Mouse (Mus musculus) cortical plate, adult 2 months (tissue): ENCODE results near the gene 6430531B16Rik. TPM values are rescaled to one million over a fixed set of nuclear protein-coding genes. Genes with fewer than 3 reads are reported as not detected.

ENCODE experiments used
- H3K27ac ChIP-seq: fragments of 200-500 bp; 2 replicates; pipeline ENCODE4 v1.5.1; 2012; ENCODE audit warnings: low read length, control low read depth, inconsistent platforms; ENCODE audit not compliant: insufficient read depth
- H3K4me1 ChIP-seq: fragments of 200-500 bp; 2 replicates; pipeline ENCODE4 v1.6.1; 2011; ENCODE audit warnings: low read length; ENCODE audit not compliant: control insufficient read depth, insufficient read depth
- H3K4me3 ChIP-seq: fragments of 200-500 bp; 2 replicates; pipeline ENCODE4 v1.5.1; 2011; ENCODE audit warnings: mild to moderate bottlenecking, low read length, control low read depth; ENCODE audit not compliant: insufficient read depth
- CTCF ChIP-seq: fragments of 200-500 bp; IDR thresholded peaks from 2 replicates; pipeline ENCODE4 v1.5.1; 2011; ENCODE audit warnings: mild to moderate bottlenecking, control low read depth, low read length; ENCODE audit not compliant: insufficient read depth; ENCODE audit errors: extremely low read depth
- POLR2A ChIP-seq: fragments of 200-500 bp; IDR thresholded peaks from 2 replicates; pipeline ENCODE4 v1.6.1; 2011; ENCODE audit warnings: mild to moderate bottlenecking, low read length, control low read depth; ENCODE audit not compliant: insufficient read depth; ENCODE audit errors: extremely low read depth
- polyA plus RNA-seq: library from polyadenylated mRNA; depleted of rRNA; stranded (reverse); fragments of >200 nt; gene quantifications from 2 replicates; pipeline ENCODE4 v1.2.3, GENCODE M21; 2012

Gene 6430531B16Rik
- polyA plus RNA-seq, 1 experiment, result 1.3 TPM

DNA sequence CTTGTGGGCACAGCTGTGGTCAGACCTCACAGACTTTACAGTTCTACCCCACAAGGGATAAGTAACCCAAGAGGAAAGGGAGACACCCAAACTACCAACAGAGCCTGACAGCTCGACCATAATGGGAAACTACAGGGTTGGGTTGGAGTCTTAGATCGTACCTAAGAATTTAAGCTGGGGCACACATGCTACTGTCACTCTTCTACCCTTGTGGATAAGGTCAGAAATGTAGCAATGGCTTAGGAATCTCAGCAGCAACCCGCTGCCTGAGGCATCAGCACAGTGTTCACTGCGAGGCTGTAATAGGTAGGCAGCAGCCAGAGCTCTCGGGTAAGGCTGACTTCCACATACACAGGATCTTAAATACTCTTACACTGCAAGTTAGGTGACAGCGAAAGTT is 15.0 kb upstream of the 6430531B16Rik start:
- Histone ChIP-seq H3K4me3 (no peak overlapping the region), H3K27ac (no peak overlapping the region), H3K4me1 (peaks cover 5% of the 10 kb centered on the region)
- no peak for TF ChIP-seq POLR2A
- no peak for TF ChIP-seq CTCF

DNA sequence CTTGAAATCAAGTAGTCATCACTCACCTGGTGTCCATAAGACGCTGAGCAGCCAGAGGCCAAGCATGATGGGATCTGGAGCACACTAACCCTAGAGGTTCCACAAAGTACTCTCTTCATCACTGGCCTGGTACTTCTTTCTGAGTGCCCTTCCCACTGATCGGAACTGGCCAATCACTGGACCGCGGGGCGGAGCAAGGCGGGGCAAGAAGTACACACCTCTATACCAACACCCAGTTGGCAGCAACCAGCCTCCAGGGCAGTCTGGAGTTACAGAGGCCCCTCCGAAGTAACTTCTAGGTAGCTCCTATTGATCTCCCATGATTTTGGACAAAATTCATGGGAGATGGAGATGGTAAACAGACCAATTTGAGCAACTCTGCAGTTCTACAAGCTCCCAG is 13.9 kb upstream of the 6430531B16Rik start, which contains the start of gene Adam8:
TSS of gene Adam8 (minus strand) at position 157 of the 400 bp plus-strand sequence.
- H3K27ac ChIP-seq, result no peak within 1 kb of the TSS
- no peak within 1 kb of the TSS for H3K4me3 ChIP-seq
- TF ChIP-seq POLR2A (no peak), CTCF (no peak)
- peaks cover 5% of the 10 kb centered on the region; the same call in 1 of the 2 replicates for H3K4me1 ChIP-seq

DNA sequence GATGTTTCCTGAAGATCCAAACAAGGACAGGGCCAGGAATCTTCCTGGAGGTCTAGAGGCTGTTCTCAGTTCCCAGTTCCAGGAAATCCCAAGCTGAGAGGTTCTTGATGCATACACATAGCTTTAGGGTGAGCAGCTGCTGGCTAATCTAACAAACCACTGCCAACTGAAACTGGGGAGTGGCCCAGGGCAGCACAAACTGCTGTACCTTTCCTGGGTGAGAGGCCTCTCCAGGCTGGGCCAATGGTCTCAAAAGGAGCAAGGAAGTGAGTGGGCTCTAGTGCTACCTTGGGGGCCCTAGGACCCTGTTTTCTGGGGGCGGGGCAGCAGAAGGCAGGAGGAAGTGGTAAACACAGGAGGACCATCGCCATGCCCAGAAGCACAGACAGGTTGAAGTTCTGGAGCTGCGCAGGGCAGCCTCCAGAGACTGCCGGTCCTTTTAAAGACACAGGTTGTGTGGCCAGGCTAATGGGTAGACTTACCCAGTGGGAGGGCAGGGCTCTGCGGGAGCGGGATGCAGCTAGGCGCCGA is 12.4 kb upstream of the 6430531B16Rik start:
- TF ChIP-seq POLR2A (no peak), CTCF (no peak)
- Histone ChIP-seq H3K4me3 (no peak overlapping the region), H3K27ac (no peak overlapping the region), H3K4me1 (peaks cover 3% of the 10 kb centered on the region; the same call in 1 of the 2 replicates)

DNA sequence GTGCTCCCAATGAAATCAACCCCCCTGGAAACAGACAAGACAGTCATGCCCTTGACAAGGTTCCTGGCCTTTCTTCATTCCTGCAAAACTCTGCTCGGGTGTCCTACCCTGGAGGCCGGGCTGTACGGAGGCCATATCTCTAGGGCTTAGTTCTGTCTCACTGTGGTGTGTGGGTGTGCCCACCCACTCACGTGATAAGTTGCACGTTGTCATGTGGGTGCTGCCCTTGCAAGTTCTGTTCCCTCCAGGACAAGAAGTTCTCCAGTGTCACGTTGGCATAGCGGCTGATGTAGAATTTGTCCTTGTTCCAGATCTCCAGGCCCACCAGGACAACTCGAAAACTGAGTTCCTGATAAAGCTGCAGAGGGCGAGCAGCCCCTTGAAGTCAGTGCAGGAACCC is 9.7 kb upstream of the 6430531B16Rik start:
- Histone ChIP-seq H3K27ac (no peak overlapping the region), H3K4me3 (no peak overlapping the region), H3K4me1 (no peaks in the 10 kb centered on the region)
- TF ChIP-seq CTCF, result no peak
- TF ChIP-seq POLR2A, result no peak

DNA sequence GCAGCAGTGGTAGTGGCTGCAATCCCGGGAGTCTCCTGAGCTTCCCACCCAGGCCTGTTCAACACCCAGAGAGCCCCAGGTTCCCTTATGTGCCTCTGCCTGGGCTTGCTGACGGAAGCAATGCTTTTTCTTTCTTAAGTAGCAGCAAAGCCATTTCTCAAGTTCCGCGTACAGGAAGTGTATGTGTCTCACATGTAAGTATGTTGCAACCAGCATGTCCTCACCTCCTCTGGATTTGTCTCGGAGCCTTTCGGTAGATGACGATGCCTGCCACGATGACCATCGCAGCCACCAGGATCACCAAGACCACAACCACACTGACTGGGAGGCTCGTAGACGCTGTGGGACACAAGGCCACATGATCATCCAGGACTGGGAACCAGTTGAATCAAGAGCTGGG is 6.0 kb upstream of the 6430531B16Rik start:
- TF ChIP-seq CTCF (no peak), POLR2A (no peak)
- H3K27ac ChIP-seq, result no peak overlapping the region

DNA sequence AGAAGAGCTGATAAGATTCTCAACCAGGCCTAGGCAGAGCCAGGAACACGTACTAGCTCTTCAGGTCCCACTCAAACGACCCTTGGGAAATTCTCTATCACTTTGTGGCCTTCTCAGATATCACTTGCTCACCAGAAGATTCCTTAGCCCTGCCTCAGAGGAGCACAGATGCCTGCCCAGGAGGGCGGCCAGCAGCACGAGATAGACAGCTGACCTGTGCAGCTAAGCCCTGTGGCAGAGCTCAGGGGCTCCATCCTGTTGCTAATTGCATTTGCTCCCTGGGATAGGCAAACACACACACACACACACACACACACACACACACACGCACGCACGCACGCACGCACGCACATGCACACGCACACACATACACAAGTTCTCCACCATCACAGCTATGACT is 3.5 kb upstream of the 6430531B16Rik start:
- H3K27ac ChIP-seq, result no peak overlapping the region
- H3K4me3 ChIP-seq, result no peak overlapping the region
- H3K4me1 ChIP-seq, result no peaks in the 10 kb centered on the region
- TF ChIP-seq POLR2A (no peak), CTCF (no peak)

More for the DNA sequence above, 6.0 kb upstream of the 6430531B16Rik start:
- Histone ChIP-seq H3K4me1 (no peaks in the 10 kb centered on the region), H3K4me3 (no peak overlapping the region)

DNA sequence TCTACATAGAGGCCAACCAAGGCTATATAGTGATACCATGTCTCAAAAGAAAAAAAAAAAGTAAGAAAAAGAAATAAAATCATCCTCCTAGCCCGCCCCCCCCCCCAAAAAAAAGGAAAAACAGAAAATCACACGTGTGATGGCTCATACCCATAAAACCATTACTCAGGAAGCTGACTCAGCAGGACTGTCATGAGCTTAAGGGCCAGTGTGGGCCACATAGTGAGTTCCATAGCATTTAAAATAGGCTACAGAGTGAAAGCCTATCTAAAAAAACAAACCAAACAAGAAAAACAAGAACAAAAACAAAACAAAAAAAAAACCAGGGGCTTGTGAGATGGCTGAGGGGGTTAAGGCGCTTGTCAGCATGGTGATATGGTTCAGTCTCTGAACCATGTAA is 2.2 kb upstream of the 6430531B16Rik start:
- no peaks in the 10 kb centered on the region for H3K4me1 ChIP-seq
- no peak overlapping the region for H3K4me3 ChIP-seq
- H3K27ac ChIP-seq, result no peak overlapping the region
- TF ChIP-seq POLR2A (no peak), CTCF (no peak)

DNA sequence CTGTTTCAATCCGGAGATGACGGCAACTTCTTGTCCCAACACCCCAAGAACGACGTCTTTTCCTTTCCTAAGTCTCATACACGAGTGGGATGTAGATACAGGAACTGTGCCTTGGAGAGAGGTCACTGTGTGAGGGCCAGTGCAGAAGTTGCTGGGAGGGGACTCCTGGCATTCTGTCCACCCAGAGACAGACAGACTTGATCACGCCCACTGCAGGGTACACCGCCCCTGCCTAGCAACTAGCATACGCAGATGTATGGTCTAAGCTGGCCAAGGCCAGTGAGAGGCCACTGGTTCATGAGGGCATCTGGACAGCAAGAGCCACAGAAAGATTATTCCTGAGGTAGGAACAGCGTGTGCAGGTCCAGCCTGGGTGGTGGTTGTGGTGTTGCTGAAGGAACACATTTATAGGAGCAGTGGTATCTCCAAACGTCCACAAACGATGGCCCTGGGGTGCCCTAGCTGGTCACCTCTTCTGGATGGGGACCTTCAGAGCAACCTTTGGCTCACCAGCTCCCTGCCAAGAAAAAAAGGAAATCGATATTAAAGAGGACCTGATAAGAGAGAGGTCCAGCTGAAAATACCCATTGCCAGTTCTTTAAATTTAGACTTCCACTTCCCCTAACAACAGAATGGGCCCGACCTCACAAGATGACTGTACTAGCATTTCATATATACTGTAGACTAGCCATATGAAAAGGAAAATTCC is 610 bp upstream of the 6430531B16Rik start:
- TF ChIP-seq POLR2A, result no peak
- no peak for TF ChIP-seq CTCF
- Histone ChIP-seq H3K4me1 (no peaks in the 10 kb centered on the region), H3K27ac (no peak overlapping the region), H3K4me3 (peak overlapping the region; percentile 23)

DNA sequence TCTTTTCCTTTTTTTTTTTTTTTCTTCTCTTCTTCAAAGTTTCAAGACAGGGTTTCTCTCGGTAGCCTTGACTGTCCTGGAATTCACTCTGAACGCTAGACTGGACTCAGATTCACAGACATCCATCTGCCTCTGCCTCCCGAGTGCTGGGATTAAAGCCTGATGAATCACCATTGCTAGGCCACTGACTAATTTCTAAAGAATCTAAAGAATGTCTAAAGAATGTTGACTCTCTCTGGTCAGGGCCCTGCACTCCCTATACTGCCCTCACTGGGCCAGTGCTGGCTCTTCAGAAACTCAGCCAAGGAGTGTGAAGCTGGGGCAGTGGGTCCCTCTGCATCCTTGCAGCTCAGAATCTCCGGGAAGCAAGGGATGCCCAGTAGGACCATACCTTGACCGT is 3.1 kb downstream of the 6430531B16Rik start:
- H3K27ac ChIP-seq, result no peak overlapping the region
- no peaks in the 10 kb centered on the region for H3K4me1 ChIP-seq
- no peak overlapping the region for H3K4me3 ChIP-seq
- TF ChIP-seq POLR2A, result no peak
- TF ChIP-seq CTCF, result no peak

DNA sequence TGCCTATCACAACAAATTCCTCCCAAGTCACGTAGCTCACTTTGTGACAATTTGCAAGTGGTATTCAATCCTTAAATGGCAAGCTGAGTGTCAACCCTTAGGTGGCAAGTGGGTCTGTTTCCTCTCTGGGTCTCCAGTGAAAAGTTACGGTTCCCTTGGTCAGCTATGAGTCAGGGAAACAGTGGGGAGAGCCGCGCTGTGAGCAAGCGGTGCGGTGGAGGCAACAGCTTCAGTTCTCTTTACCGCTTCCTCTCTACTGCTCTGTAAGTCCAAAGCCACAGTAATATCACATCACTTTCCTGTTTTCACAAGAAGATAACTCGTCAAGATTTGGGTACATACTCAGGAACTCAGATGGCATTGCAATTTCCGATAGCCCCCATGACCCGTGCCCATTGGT is 4.2 kb downstream of the 6430531B16Rik start:
- no peak overlapping the region for H3K4me3 ChIP-seq
- no peak overlapping the region for H3K27ac ChIP-seq
- H3K4me1 ChIP-seq, result no peaks in the 10 kb centered on the region
- TF ChIP-seq POLR2A (no peak), CTCF (no peak)

DNA sequence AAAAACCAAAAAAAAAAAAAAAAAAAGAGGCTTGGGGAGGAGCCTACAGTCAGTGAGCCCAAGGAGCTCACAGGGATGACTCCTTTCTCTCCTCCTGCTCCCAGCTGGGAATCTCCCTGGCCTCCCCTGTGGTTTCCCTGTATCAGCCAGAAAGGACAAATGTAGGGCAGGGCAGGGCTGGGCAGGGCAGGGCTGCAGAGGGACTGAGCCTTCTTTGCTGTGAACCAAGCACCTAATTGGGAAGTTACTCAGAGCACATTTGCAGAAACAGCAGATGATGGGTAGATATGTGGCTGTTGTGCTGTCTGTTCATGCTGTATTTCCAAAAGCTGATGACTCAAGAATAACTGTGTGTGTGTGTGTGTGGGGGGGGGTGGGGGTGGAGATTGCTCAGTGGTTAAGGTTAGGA is 5.6 kb downstream of the 6430531B16Rik start:
- no peak overlapping the region for H3K4me3 ChIP-seq
- H3K27ac ChIP-seq, result no peak overlapping the region
- H3K4me1 ChIP-seq, result no peaks in the 10 kb centered on the region
- TF ChIP-seq POLR2A, result no peak
- TF ChIP-seq CTCF, result no peak

DNA sequence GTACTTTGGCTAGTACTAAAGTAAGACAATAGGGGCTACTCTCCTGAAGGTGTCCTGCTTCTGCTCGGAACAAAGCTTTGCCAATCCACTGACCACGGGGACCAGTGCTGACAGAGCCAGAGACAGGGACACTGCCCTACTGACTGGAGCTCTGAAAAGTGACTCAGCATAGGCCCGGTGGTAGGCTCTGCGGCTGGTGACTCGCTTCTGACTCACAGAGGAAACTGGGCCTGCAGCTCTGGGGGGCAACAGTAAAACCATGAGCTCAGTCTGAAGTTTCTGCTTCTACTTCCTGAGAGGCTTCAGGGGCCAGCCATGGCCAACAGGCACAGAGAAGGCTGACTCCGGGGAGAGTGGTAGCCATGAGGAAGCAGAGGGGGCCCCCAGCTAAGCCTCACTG is 7.1 kb downstream of the 6430531B16Rik start:
- Histone ChIP-seq H3K27ac (no peak overlapping the region), H3K4me3 (no peak overlapping the region), H3K4me1 (no peaks in the 10 kb centered on the region)
- TF ChIP-seq POLR2A (no peak), CTCF (no peak)
